Comparison of ENCODE assay signal across 8 mouse cellular contexts in the genomic region with DNA sequence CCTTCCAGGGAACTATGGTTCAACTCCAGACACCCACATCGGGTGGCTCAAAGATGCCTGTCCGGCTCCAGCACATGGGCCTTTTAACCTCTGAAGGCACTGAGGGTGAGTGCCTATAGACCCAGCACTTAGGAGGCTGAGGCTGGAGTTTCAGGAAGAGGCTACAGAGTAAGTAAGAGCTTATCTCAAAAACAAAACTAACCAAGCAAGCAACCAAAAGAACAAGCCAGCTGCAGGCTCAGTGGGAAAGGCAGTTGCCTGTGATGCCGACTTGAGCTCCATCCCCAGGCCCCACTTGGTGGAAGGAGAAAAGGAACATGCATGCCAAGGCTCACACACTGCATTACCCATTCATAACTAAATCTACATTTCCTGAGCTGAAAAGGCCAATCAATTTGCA. TPM values are rescaled to one million over a fixed set of nuclear protein-coding genes. Genes with fewer than 3 reads are reported as not detected.
DNase-seq lines count a peak whose midpoint lies in the region; ATAC-seq and TF ChIP-seq lines count a peak whose summit lies in the region.

No protein-coding gene starts in this region.

- TF ChIP-seq POLR2A in kidney, adult 2 months (IDR thresholded peaks at IDR 0.05; ENCODE audit: low read depth, low read length): no peak
- TF ChIP-seq POLR2A in small intestine, adult 2 months (IDR thresholded peaks at IDR 0.05; ENCODE audit: low read depth, low read length): no peak

- no peaks in the 10 kb centered on the region for H3K36me3 ChIP-seq in kidney, adult 2 months (ENCODE audit: control insufficient read depth, insufficient read depth, low read length)
- H3K36me3 ChIP-seq in embryonic facial prominence, embryonic 11.5 days (replicated peaks; ENCODE audit: control insufficient read depth, insufficient read depth, low read depth, low read length): no peaks in the 10 kb centered on the region
- no peaks in the 10 kb centered on the region for H3K36me3 ChIP-seq in limb, embryonic 10.5 days
- no peaks in the 10 kb centered on the region for H3K36me3 ChIP-seq in small intestine, adult 2 months (ENCODE audit: control insufficient read depth, insufficient read depth, low read length)

- no peak overlapping the region; the same call in 1 of the 2 replicates for H3K4me2 ChIP-seq in embryonic facial prominence, embryonic 11.5 days (ENCODE audit: low read depth, low read length)

- no peak overlapping the region for H3K4me3 ChIP-seq in kidney, adult 2 months (ENCODE audit: insufficient read depth, low read depth, low read length)
- no peak overlapping the region for H3K4me3 ChIP-seq in embryonic facial prominence, embryonic 11.5 days (ENCODE audit: low read depth, low read length)
- peak overlapping the region; percentile 60; the same call in 1 of the 2 replicates for H3K4me3 ChIP-seq in limb, embryonic 10.5 days
- no peak overlapping the region for H3K4me3 ChIP-seq in small intestine, adult 2 months (ENCODE audit: low read depth, low read length)

- no peak for TF ChIP-seq CTCF in kidney, adult 2 months (conservative IDR thresholded peaks at IDR 0.05; ENCODE audit: insufficient read depth, insufficient read length, low read depth, low read length)
- TF ChIP-seq CTCF in small intestine, adult 2 months (IDR thresholded peaks at IDR 0.05; ENCODE audit: extremely low read depth, insufficient read length, insufficient replicate concordance, low read depth, low read length): no peak

- 69% methylated on average over 3 of the region's 3 CpGs for WGBS in kidney, adult 2 months
- 54% methylated on average over 3 of the region's 3 CpGs for WGBS in embryonic facial prominence, embryonic 11.5 days
- 70% methylated on average over 3 of the region's 3 CpGs for WGBS in limb, embryonic 10.5 days
- 55% methylated on average over 3 of the region's 3 CpGs for WGBS in small intestine, adult 2 months

- no peaks in the 10 kb centered on the region for H3K27me3 ChIP-seq in kidney, adult 2 months (replicated peaks; ENCODE audit: control insufficient read depth, insufficient read depth, low read length)
- H3K27me3 ChIP-seq in embryonic facial prominence, embryonic 11.5 days (ENCODE audit: control insufficient read depth, insufficient read depth, low read length): no peaks in the 10 kb centered on the region
- peaks cover 40% of the 10 kb centered on the region for H3K27me3 ChIP-seq in limb, embryonic 10.5 days (ENCODE audit: low read depth, poor library complexity, severe bottlenecking)
- no peaks in the 10 kb centered on the region for H3K27me3 ChIP-seq in small intestine, adult 2 months (ENCODE audit: control insufficient read depth, insufficient read depth, low read length)

- H3K27ac ChIP-seq in kidney, adult 2 months (ENCODE audit: insufficient read depth, low read depth, low read length): no peak overlapping the region; the same call in 1 of the 2 replicates
- no peak overlapping the region for H3K27ac ChIP-seq in embryonic facial prominence, embryonic 11.5 days (replicated peaks; ENCODE audit: low read depth, low read length)
- H3K27ac ChIP-seq in limb, embryonic 10.5 days: no peak overlapping the region
- peak overlapping the region; percentile 14; the same call in 1 of the 2 replicates for H3K27ac ChIP-seq in small intestine, adult 2 months (ENCODE audit: insufficient read depth, low read depth, low read length)

- H3K9ac ChIP-seq in embryonic facial prominence, embryonic 11.5 days (replicated peaks; ENCODE audit: low read length): peak overlapping the region; percentile 57

- H3K9me3 ChIP-seq in embryonic facial prominence, embryonic 11.5 days (replicated peaks; ENCODE audit: control insufficient read depth, low read length): no peaks in the 10 kb centered on the region
- H3K9me3 ChIP-seq in limb, embryonic 10.5 days (replicated peaks): no peaks in the 10 kb centered on the region

- ATAC-seq in embryonic facial prominence, embryonic 11.5 days (replicated peaks; ENCODE audit: insufficient number of reproducible peaks, low FRiP score, low TSS enrichment, low read depth): no peak

- peaks cover 2% of the 10 kb centered on the region; the same call in 1 of the 2 replicates for H3K4me1 ChIP-seq in kidney, adult 2 months (ENCODE audit: control insufficient read depth, insufficient read depth, low read length)
- H3K4me1 ChIP-seq in embryonic facial prominence, embryonic 11.5 days (ENCODE audit: control insufficient read depth, insufficient read depth, low read length): no peaks in the 10 kb centered on the region
- H3K4me1 ChIP-seq in limb, embryonic 10.5 days: peaks cover 18% of the 10 kb centered on the region
- peaks cover 13% of the 10 kb centered on the region for H3K4me1 ChIP-seq in small intestine, adult 2 months (ENCODE audit: control insufficient read depth, insufficient read depth, insufficient read length, low read length)

- DNase-seq in kidney, adult 2 months: peak; percentile 6
- DNase-seq in kidney, adult 18-20 months: no peak
- no peak for DNase-seq in embryonic facial prominence, embryonic 11.5 days (ENCODE audit: low spot score)
- DNase-seq in limb, embryonic 10.5 days (ENCODE audit: low spot score): no peak
- DNase-seq in layer of hippocampus, adult 9-11 months: no peak
- DNase-seq in cerebellum, adult 11 months: no peak
- no peak for DNase-seq in ovary, postnatal 36 days (ENCODE audit: low spot score)

RNA-seq across cellular contexts. Expression of gene Ccdc69, which starts 0.6 kb away (rescaled TPM):
- 1.6 and 2.0 TPM in 2 replicates for polyA plus RNA-seq in kidney, adult 2 months (2012; rRNA removed)
- polyA plus RNA-seq in embryonic facial prominence, embryonic 11.5 days (2014; fragmentation: Nextera tagmentation; extraction: Ambion mirVana): 0.49 and 0.50 TPM in 2 replicates
- 0.61 and 0.85 TPM in 2 replicates for polyA plus RNA-seq in limb, embryonic 10.5 days (2016; fragmentation: Nextera tagmentation; extraction: Ambion mirVana)
- polyA plus RNA-seq in small intestine, adult 2 months (2012; rRNA removed): 1.1 and 1.7 TPM in 2 replicates

RNA-seq across cellular contexts. Expression of gene Gm2a, which starts 19.4 kb away (rescaled TPM):
- 216 TPM in 2 replicates for polyA plus RNA-seq in kidney, adult 2 months (2012; rRNA removed)
- 12.3 and 12.7 TPM in 2 replicates for polyA plus RNA-seq in embryonic facial prominence, embryonic 11.5 days (2014; fragmentation: Nextera tagmentation; extraction: Ambion mirVana)
- polyA plus RNA-seq in limb, embryonic 10.5 days (2016; fragmentation: Nextera tagmentation; extraction: Ambion mirVana): 4.5 and 7.2 TPM in 2 replicates
- 16.6 and 24.2 TPM in 2 replicates for polyA plus RNA-seq in small intestine, adult 2 months (2012; rRNA removed)

RNA-seq across cellular contexts. Expression of gene Anxa6, which starts 45.3 kb away (rescaled TPM):
- 76.5 and 87.9 TPM in 2 replicates for polyA plus RNA-seq in kidney, adult 2 months (2012; rRNA removed)
- 112 and 116 TPM in 2 replicates for polyA plus RNA-seq in embryonic facial prominence, embryonic 11.5 days (2014; fragmentation: Nextera tagmentation; extraction: Ambion mirVana)
- 53.5 and 69.1 TPM in 2 replicates for polyA plus RNA-seq in limb, embryonic 10.5 days (2016; fragmentation: Nextera tagmentation; extraction: Ambion mirVana)
- polyA plus RNA-seq in small intestine, adult 2 months (2012; rRNA removed): 23.1 and 30.1 TPM in 2 replicates
